Mouse (Mus musculus) testis, adult 2 months (tissue): ENCODE results near the gene Neurl1a.

Experiments
- CTCF ChIP-seq: fragments of 200-500 bp; IDR thresholded peaks from 2 replicates; pipeline ENCODE4 v1.5.1; 2012; ENCODE audit warnings: low read depth, mild to moderate bottlenecking, inconsistent platforms, low read length, moderate library complexity; ENCODE audit not compliant: control insufficient read depth, insufficient read depth, insufficient replicate concordance
- POLR2A ChIP-seq: fragments of 200-500 bp; IDR thresholded peaks from 2 replicates; pipeline ENCODE4 v1.6.1; 2012; ENCODE audit warnings: low read depth, mild to moderate bottlenecking, inconsistent platforms, low read length, moderate library complexity; ENCODE audit not compliant: control insufficient read depth

- TF ChIP-seq CTCF (no peak), POLR2A (no peak)
Observed at GRCm38 (mm10) chr19:47242227-47242626, 63.6 kb downstream of the Neurl1a start.
